Mouse (Mus musculus) T-helper 17 cell (primary cell): ENCODE results near the gene Rbpj.

Experiments used
- in situ Hi-C, 2 experiments: fragments of 300-600 bp; cut with MboI, MseI; formaldehyde crosslinking; loops; 1 replicate in 1 of 2; 2 replicates in 1 of 2; pipeline ENCODE4 v1.15.1; 2025; ENCODE audit warnings: high pct_unique_total_duplicates in 2 of 2

The Rbpj gene

DNA sequence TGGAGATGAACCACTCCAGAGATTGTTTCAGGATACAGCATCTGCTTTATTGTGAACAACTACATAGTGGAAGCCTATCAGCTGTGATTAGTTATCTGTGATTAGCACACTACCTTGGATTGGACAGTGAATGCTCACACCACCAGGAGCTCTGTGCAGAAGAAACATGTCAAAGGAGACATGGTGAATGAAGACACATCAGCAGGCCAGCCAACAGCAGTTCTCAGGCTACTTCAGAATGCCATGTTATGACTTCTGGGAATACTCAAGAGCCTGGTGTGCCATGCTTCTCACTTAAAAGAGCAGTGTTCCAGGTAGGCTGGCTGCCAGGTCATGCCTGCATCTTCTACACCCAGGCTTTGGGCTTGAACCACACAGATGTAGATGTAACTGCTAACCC is 197.7 kb downstream of the Rbpj start:
- in situ Hi-C loops: no loop called here

- in situ Hi-C loops: no loop called here
These were observed 202.1 kb downstream of the Rbpj start for GRCm38 (mm10) chr5:53668021-53668420.

GRCm38 (mm10) chr5:53670321-53670938 is 204.5 kb downstream of the Rbpj start:
- in situ Hi-C loops: loop anchor here (5.0 kb wide), 2 partner anchors 343 to 348 kb away; no protein-coding TSS in a partner anchor

GRCm38 (mm10) chr5:53671507-53671906 is 205.6 kb downstream of the Rbpj start:
- in situ Hi-C loops: loop anchor here (5.0 kb wide), 2 partner anchors 344 to 349 kb away; no protein-coding TSS in a partner anchor

GRCm38 (mm10) chr5:53672352-53672751 is 206.4 kb downstream of the Rbpj start:
- in situ Hi-C loops: loop anchor here (5.0 kb wide), 2 partner anchors 345 to 350 kb away; no protein-coding TSS in a partner anchor

DNA sequence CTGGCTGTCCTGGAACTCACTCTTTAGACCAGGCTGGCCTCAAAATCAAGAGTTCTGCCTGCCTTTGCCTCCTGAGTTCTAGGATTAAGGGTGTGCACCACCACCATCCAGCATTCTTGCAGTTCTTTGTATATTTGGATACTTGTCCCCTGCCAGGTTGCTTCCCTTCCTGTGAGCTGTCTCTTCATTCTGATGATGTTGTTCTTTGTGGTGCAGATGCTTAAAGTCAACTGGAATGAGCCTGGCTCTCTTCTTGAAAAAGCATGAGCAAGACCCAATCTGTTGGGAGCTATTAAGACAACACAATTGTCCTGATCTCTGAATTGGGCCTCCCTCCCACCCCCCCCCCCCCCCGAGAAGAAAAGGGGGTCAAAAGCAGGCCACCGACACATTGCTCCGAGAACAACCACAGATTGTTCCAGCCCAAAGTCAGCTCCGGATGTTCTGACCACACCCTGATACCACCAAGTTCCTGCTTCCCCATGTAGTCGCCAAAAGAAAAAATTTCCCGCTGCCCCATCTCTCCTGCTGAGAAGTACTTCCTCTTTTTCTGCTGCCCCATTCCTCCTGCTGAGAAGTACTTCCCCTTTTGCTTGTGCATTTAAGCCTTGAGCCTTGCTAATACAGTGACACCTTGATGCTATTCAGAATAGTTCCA is 207.7 kb downstream of the Rbpj start:
- in situ Hi-C loops: loop anchor here (5.0 kb wide), 2 partner anchors 346 to 351 kb away; no protein-coding TSS in a partner anchor

- in situ Hi-C loops: loop anchor here in 1 of 2 experiments (25.0 kb wide), 1 partner anchor 436 kb away; no protein-coding TSS in a partner anchor
These were observed 210.7 kb downstream of the Rbpj start for GRCm38 (mm10) chr5:53676671-53677070.

GRCm38 (mm10) chr5:53678036-53678767 is 212.2 kb downstream of the Rbpj start:
- in situ Hi-C loops: loop anchor here in 1 of 2 experiments (25.0 kb wide), 1 partner anchor 434 kb away; no protein-coding TSS in a partner anchor

DNA sequence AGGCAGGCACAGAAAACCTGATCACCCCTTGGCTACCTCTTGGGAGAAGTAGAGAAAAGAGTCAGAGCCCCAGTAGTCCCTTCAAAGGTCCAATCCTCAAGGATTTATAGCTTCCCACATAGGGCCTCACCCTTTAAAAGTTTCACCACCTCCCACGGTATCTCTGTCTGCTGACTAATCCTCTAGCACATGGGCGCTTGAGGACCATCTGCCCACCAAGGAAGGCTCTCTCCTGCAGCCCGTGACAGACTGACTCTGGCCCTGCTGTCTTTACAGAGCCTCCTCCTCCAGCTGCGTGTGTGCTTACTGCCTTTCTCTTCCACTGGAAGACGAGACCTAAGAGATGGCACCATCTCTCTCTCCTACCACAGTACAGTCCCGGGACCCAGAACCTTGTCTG is 213.7 kb downstream of the Rbpj start:
- in situ Hi-C loops: loop anchor here (5.0 to 25.0 kb wide), 3 partner anchors 433 to 807 kb away; no protein-coding TSS in a partner anchor

GRCm38 (mm10) chr5:53683916-53684315 is 218.0 kb downstream of the Rbpj start:
- in situ Hi-C loops: loop anchor here (5.0 to 25.0 kb wide), 3 partner anchors 428 to 812 kb away; no protein-coding TSS in a partner anchor

GRCm38 (mm10) chr5:53684417-53684816 is 218.5 kb downstream of the Rbpj start:
- in situ Hi-C loops: loop anchor here (5.0 to 25.0 kb wide), 3 partner anchors 428 to 812 kb away; no protein-coding TSS in a partner anchor

GRCm38 (mm10) chr5:53685623-53686022 is 219.7 kb downstream of the Rbpj start:
- in situ Hi-C loops: loop anchor here (10.0 to 25.0 kb wide), 2 partner anchors 427 to 429 kb away; no protein-coding TSS in a partner anchor

DNA sequence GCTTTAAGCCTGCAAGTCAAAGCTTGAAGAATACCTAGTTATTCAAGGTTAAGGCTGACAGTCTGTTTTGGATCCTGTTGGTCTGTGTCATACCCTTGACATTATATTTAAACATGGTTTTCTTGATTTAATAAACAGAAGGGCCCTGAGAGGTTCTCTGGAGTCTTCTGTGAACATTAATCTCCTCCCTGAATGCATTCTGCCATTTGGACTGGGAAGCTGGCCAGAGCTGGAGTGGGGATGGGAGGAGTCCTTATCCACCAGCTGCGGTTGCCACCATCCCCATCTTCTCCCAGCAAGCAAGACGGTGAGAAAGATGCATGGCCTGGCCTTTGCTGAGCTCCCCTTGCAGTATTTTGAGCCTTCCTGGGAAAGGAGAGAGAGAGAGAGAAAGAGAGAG is 220.4 kb downstream of the Rbpj start:
- in situ Hi-C loops: loop anchor here (10.0 to 25.0 kb wide), 2 partner anchors 426 to 428 kb away; no protein-coding TSS in a partner anchor

DNA sequence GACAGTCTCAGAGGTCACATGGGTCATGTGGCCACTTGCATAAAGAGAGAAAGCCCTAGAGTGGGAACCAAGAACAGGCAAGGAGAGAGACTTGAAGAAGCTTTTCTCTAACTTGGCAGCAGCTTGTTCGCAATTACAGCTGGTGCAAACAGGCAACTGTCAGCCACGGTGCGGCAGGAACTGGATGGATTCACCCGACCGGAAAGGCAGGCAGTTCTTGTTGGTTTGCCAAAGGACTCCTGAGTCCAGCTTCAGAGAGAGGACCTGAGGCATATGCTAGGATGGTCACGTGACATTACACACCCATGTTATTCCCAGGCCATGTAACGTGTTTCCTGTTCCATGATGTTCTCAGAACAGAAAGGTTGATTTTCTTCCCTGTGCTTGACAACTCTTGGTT is 222.4 kb downstream of the Rbpj start:
- in situ Hi-C loops: loop anchor here (10.0 to 25.0 kb wide), 2 partner anchors 424 to 426 kb away; no protein-coding TSS in a partner anchor

- in situ Hi-C loops: loop anchor here in 1 of 2 experiments (25.0 kb wide), 1 partner anchor 421 kb away; no protein-coding TSS in a partner anchor
These were observed 225.6 kb downstream of the Rbpj start for GRCm38 (mm10) chr5:53691577-53691976.

GRCm38 (mm10) chr5:53692100-53692499 is 226.1 kb downstream of the Rbpj start:
- in situ Hi-C loops: loop anchor here in 1 of 2 experiments (25.0 kb wide), 1 partner anchor 420 kb away; no protein-coding TSS in a partner anchor

DNA sequence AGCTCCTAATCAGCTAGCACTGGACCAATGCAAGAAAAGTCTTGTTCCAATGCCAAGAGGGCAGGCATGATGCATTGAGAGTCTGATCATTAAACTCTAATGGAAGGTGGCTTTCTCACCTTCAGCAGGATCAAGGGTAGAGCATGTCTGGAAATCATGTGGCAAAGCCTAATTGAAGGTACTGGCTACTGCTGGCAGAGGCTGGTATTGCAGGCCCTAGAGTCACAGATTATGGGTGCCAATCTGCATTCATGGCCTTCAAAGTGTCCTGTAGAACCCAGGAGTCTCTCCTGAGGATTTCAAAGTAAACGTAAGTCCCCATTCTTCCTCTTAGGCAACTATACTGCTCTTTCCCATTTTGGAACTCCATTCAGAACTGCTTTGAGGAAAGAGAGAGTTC is 226.7 kb downstream of the Rbpj start:
- in situ Hi-C loops: loop anchor here in 1 of 2 experiments (25.0 kb wide), 1 partner anchor 420 kb away; no protein-coding TSS in a partner anchor

DNA sequence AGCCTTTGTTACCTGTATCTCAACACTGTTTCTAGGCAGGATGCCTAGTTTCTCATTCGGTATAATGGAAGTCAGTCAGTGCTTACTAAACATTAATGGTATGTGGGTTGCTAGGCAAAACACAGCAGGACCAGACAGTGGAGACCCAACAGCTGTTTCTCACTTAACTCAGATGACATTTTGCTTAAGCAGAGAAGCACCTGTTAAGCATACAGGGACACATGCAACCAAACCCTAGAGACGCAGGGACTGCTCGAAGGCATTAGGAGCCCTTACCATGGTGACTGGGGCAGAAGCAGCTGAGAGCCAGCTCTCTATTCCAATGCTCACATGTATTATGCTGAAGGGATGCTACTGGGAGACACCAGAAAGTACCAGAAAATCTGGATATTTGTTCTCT is 230.7 kb downstream of the Rbpj start:
- in situ Hi-C loops: loop anchor here in 1 of 2 experiments (25.0 kb wide), 1 partner anchor 416 kb away; no protein-coding TSS in a partner anchor

GRCm38 (mm10) chr5:53697794-53698193 is 231.8 kb downstream of the Rbpj start:
- in situ Hi-C loops: loop anchor here in 1 of 2 experiments (25.0 kb wide), 1 partner anchor 415 kb away; no protein-coding TSS in a partner anchor

DNA sequence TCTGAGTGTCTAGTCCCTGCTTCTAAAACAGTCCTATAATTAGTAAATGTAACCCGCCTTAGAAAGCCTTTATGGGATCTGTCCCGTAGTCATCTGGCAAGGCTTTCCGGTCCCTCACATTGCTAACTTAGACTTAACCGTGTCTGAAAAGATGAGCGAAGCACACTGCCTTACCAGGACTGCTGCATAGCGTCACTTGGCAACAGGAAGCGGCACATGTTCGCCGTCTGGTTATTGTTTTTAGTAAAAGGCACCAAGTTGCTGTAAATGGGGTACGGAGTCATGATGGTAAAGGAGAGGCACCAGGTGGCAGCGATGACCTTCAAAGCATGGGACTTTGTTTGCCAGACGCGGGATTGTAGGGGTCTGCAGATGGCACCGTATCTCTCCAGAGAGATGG is 236.7 kb downstream of the Rbpj start:
- in situ Hi-C loops: no loop called here
